Mouse (Mus musculus): Measurements from ENCODE around the gene Rnase13.

Rnase13 gene

GRCm38 (mm10) chr14:51913062-51913959 lies 9.3 kb downstream of the Rnase13 start:
- DNase-seq: peak; percentile 87 to 95

GRCm38 (mm10) chr14:51912391-51913061 lies 10.0 kb downstream of the Rnase13 start:
- peak; percentile 36 to 53 for DNase-seq

- DNase-seq: no peak
Observed at GRCm38 (mm10) chr14:51911301-51911700, 11.3 kb downstream of the Rnase13 start.

- DNase-seq: no peak
Observed at GRCm38 (mm10) chr14:51906102-51906501, 16.5 kb downstream of the Rnase13 start.

GRCm38 (mm10) chr14:51904706-51905105 lies 17.9 kb downstream of the Rnase13 start:
- DNase-seq: no peak

- no peak for DNase-seq
Observed at GRCm38 (mm10) chr14:51903782-51904181, 18.8 kb downstream of the Rnase13 start.

- DNase-seq: peak; percentile 74 to 77
Observed at GRCm38 (mm10) chr14:51902806-51903710, 19.5 kb downstream of the Rnase13 start.

- DNase-seq: no peak
Observed at GRCm38 (mm10) chr14:51899351-51899750, 23.2 kb downstream of the Rnase13 start.

GRCm38 (mm10) chr14:51896539-51897170 lies 25.9 kb downstream of the Rnase13 start:
- no peak for DNase-seq

- DNase-seq: no peak
Observed at GRCm38 (mm10) chr14:51896019-51896418, 26.6 kb downstream of the Rnase13 start.

- no peak for DNase-seq
Observed at GRCm38 (mm10) chr14:51895071-51895470, 27.5 kb downstream of the Rnase13 start.

GRCm38 (mm10) chr14:51893809-51894208 lies 28.8 kb downstream of the Rnase13 start:
- no peak for DNase-seq

GRCm38 (mm10) chr14:51893094-51893794 lies 29.3 kb downstream of the Rnase13 start:
- DNase-seq: no peak

- DNase-seq: no peak
Observed at GRCm38 (mm10) chr14:51892191-51892939, 30.2 kb downstream of the Rnase13 start, which contains the start of gene Slc39a2. TSS of gene Slc39a2 (plus strand) at chr14:51892889.

- DNase-seq: no peak
Observed at GRCm38 (mm10) chr14:51889833-51890232, 32.7 kb downstream of the Rnase13 start.

DNA sequence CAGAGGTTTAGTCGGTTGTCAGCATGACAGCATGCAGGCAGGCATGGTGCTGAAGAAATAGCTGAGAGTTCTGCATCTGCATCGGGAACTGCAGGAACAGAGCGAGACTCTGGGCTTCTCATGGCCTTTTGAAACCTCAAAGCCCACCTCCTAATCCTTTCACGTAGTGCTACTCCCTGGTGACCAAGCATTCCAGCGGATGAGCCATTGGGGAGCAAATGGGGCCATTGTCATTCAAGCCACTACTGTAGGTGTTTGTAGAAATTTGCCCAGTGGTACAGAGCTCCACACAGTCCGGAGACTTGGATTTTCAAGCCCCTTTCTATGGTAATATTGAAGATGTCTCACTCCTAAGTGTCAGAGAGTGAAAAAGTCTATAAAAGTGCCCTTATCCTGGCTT lies 36.5 kb downstream of the Rnase13 start:
- DNase-seq: no peak

GRCm38 (mm10) chr14:51884598-51885331 lies 37.8 kb downstream of the Rnase13 start, which contains the start of gene Mettl17:
TSS of gene Mettl17 (plus strand) at chr14:51884842.
- DNase-seq: peak; percentile 98

- no peak for DNase-seq
Observed at GRCm38 (mm10) chr14:51884031-51884544, 38.5 kb downstream of the Rnase13 start.

DNA sequence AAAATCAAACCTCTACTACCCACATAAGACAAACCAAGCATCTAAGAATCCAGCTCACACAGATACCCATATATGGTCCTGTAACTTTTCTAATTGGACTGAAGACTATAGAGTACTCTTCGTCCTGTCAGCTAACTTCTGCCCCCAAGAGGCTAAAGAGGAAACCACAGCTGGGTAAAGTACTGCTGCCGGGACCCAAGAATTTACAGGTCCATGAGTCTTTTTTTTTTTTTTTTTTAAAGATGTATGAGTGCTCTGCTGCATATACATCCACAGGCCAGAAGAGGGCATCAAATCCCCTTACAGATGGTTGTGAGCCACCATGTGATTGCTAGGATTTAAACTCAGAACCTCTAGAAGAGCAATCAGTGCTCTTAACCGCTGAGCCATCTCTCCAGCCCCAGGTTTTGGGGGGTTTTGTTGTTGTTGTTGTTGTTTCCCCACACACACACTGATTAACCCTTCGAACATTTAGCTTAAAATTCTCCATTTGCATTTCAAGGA lies 39.0 kb downstream of the Rnase13 start:
- DNase-seq: peak; percentile 83 to 84

DNA sequence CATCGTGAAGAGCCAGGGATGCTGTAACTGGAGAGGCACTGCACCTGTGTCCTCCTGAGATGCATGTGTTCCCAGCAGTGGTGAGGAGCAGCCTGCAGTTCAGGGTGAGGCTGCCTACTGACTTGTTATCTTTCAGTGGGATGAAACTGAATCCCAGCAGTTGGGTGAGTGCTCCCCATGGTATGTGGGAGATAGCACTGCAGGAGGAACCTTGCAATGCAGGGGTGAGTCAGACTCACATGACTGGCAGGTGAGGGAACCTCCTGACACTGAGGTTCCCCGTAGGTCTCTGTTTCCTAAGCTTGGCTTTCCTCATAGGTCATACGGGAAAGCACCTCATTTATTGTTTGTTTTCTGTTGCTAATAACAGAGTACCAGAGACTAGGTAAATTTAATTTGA lies 45.1 kb downstream of the Rnase13 start:
- no peak for DNase-seq
